Mouse (Mus musculus) thymus, adult 2 months (tissue): ENCODE results near the gene Slc35a1.

Experiments used
- CTCF ChIP-seq: fragments of 200-500 bp; IDR thresholded peaks from 2 replicates; pipeline ENCODE4 v1.5.1; 2012; ENCODE audit warnings: mild to moderate bottlenecking, control low read depth, low read length, moderate library complexity, borderline replicate concordance; ENCODE audit not compliant: control insufficient read depth, poor library complexity, insufficient read depth; ENCODE audit errors: extremely low read depth
- POLR2A ChIP-seq: fragments of 200-500 bp; IDR thresholded peaks from 2 replicates; pipeline ENCODE4 v1.6.1; 2012; ENCODE audit warnings: mild to moderate bottlenecking, low read length, control low read depth, moderate library complexity; ENCODE audit not compliant: control insufficient read depth, poor library complexity, insufficient read depth; ENCODE audit errors: extremely low read depth

- TF ChIP-seq CTCF (no peak), POLR2A (no peak)
Measured at GRCm38 (mm10) chr4:34637851-34638250, 49.4 kb downstream of the Slc35a1 start.
